Mouse (Mus musculus): ENCODE data around the gene Naa35.

DNA sequence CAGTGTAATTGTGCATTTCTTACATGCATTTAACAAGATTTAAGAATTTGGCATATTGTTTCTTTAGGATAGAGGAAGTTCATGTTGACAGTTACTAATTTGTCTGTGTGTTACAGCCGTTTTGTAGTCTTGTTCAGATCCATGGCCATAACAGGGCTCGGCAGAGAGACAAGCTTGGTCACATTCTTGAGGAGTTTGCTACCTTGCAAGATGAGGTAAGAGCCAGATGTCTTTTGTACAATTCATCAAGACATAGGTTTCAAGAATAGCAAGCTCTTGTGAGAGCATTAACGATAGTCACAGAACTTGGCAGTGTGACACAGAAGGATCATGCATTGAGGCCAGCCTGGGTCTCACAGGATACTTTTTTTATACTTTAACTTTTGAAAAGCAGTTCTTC is 39.3 kb downstream of the Naa35 start:
- no peak for TF ChIP-seq CTCF (IDR thresholded peaks at IDR 0.05; ENCODE audit: control insufficient read depth, insufficient read depth, insufficient read length)
- no peak for TF ChIP-seq MYOD1 (IDR thresholded peaks at IDR 0.05; ENCODE audit: control insufficient read depth, insufficient read length, low read depth)
- TF ChIP-seq MAX (IDR thresholded peaks at IDR 0.05) = no peak
